Mouse (Mus musculus): ENCODE measurements around the gene Ehmt2.
"Not testable (repeated sequence)": the region's sequence is repeated elsewhere in the genome, so short reads cannot be mapped to it uniquely, and the experiment has no call there.

The Ehmt2 gene

GRCm38 (mm10) chr17:34891377-34891776 is 6.9 kb upstream of the Ehmt2 start:
- DNase-seq (ENCODE audit: low read depth, low spot score) = peak; percentile 52

GRCm38 (mm10) chr17:34893072-34893824 is 5.0 kb upstream of the Ehmt2 start:
- no peak for DNase-seq (ENCODE audit: low read depth, low spot score)

GRCm38 (mm10) chr17:34894074-34894597 is 4.1 kb upstream of the Ehmt2 start:
- DNase-seq (ENCODE audit: low read depth, low spot score) = peak; percentile 96

GRCm38 (mm10) chr17:34894801-34895530 is 3.3 kb upstream of the Ehmt2 start:
- DNase-seq (ENCODE audit: low read depth, low spot score) = peak; percentile 43

GRCm38 (mm10) chr17:34895724-34896123 is 2.5 kb upstream of the Ehmt2 start:
- DNase-seq (ENCODE audit: low read depth, low spot score) = peak; percentile 17

GRCm38 (mm10) chr17:34896366-34896765 is 1.9 kb upstream of the Ehmt2 start:
- peak; percentile 60 for DNase-seq (ENCODE audit: low read depth, low spot score)

GRCm38 (mm10) chr17:34897373-34898159 is 703 bp upstream of the Ehmt2 start:
- DNase-seq (ENCODE audit: low read depth, low spot score) = no peak

- no peak for DNase-seq (ENCODE audit: low read depth, low spot score)
Observed at GRCm38 (mm10) chr17:34898706-34899052, 410 bp downstream of the Ehmt2 start.

GRCm38 (mm10) chr17:34899053-34899889 is 1.0 kb downstream of the Ehmt2 start:
- peak; percentile 84 for DNase-seq (ENCODE audit: low read depth, low spot score)

- no peak for DNase-seq (ENCODE audit: low read depth, low spot score)
Observed at GRCm38 (mm10) chr17:34899890-34900243, 1.6 kb downstream of the Ehmt2 start.

GRCm38 (mm10) chr17:34900826-34901225 is 2.6 kb downstream of the Ehmt2 start:
- DNase-seq (ENCODE audit: low read depth, low spot score) = peak; percentile 44

- not testable (repeated sequence) for DNase-seq (ENCODE audit: low read depth, low spot score)
Observed at GRCm38 (mm10) chr17:34901948-34902347, 3.7 kb downstream of the Ehmt2 start.

GRCm38 (mm10) chr17:34902895-34903294 is 4.6 kb downstream of the Ehmt2 start:
- no peak for DNase-seq (ENCODE audit: low read depth, low spot score)

GRCm38 (mm10) chr17:34910982-34911381 is 12.7 kb downstream of the Ehmt2 start:
- no peak for DNase-seq (ENCODE audit: low read depth, low spot score)

GRCm38 (mm10) chr17:34911945-34912351 is 13.7 kb downstream of the Ehmt2 start:
- peak; percentile 82 for DNase-seq (ENCODE audit: low read depth, low spot score)

- no peak for DNase-seq (ENCODE audit: low read depth, low spot score)
Observed at GRCm38 (mm10) chr17:34913930-34914665, 15.8 kb downstream of the Ehmt2 start, which contains the start of gene Slc44a4. TSS of gene Slc44a4 (plus strand) at chr17:34914466.

GRCm38 (mm10) chr17:34915410-34915831 is 17.2 kb downstream of the Ehmt2 start:
- peak; percentile 41 for DNase-seq (ENCODE audit: low read depth, low spot score)

- no peak for DNase-seq (ENCODE audit: low read depth, low spot score)
Observed at GRCm38 (mm10) chr17:34916316-34916715, 18.0 kb downstream of the Ehmt2 start.

- DNase-seq (ENCODE audit: low read depth, low spot score) = no peak
Observed at GRCm38 (mm10) chr17:34917188-34917587, 18.9 kb downstream of the Ehmt2 start.

GRCm38 (mm10) chr17:34922939-34923338 is 24.7 kb downstream of the Ehmt2 start:
- DNase-seq (ENCODE audit: low read depth, low spot score) = peak; percentile 39
